Mouse (Mus musculus) CH12.LX (cell line): ENCODE results near the gene Rnase12. TPM values are rescaled to one million over a fixed set of nuclear protein-coding genes. Genes with fewer than 3 reads are reported as not detected.

ENCODE experiments used
- DNase-seq: peaks from one replicate; pipeline ENCODE4 v3.0.0-alpha.2; 2013; ENCODE audit errors: extremely low read depth
- H3K27ac ChIP-seq: 2 replicates; pipeline ENCODE4 v1.5.1; 2012; ENCODE audit warnings: low read depth, mild to moderate bottlenecking, control low read depth, moderate library complexity; ENCODE audit not compliant: insufficient read depth
- H3K27me3 ChIP-seq: replicated peaks from 2 replicates; pipeline ENCODE3; 2012; ENCODE audit warnings: inconsistent platforms
- H3K36me3 ChIP-seq, 2 experiments: replicated peaks in 1 of 2; 2 replicates each; pipeline versions ENCODE3 to v1.6.1; 2012; ENCODE audit warnings: inconsistent platforms in 1 of 2, low read length in 1 of 2, mild to moderate bottlenecking in 1 of 2, mixed read lengths in 1 of 2, moderate library complexity in 1 of 2; ENCODE audit not compliant: control insufficient read depth in 1 of 2, insufficient read depth in 1 of 2
- H3K4me1 ChIP-seq, 2 experiments: 2 replicates each; pipeline ENCODE4 v1.6.1; 2012; ENCODE audit warnings: inconsistent platforms in 1 of 2, moderate library complexity in 1 of 2; ENCODE audit not compliant: insufficient read depth in 2 of 2, control insufficient read depth in 1 of 2
- H3K4me2 ChIP-seq: 2 replicates; pipeline ENCODE4 v1.6.1; 2012; ENCODE audit warnings: low read depth, mild to moderate bottlenecking, control low read depth; ENCODE audit not compliant: poor library complexity, insufficient read depth, severe bottlenecking
- H3K4me3 ChIP-seq, 3 experiments: fragments of 150-350 bp in 1 of 3; sonication (generic) in 1 of 3; replicated peaks in 1 of 3; 2 replicates each; pipeline versions ENCODE3 to v1.5.1; 2011 to 2012; ENCODE audit warnings: low read depth in 2 of 3, low read length in 2 of 3, mild to moderate bottlenecking in 2 of 3, moderate library complexity in 2 of 3, control low read depth in 1 of 3, improper control_type of control experiment in 1 of 3, inconsistent platforms in 1 of 3, mixed read lengths in 1 of 3; ENCODE audit not compliant: poor library complexity in 1 of 3
- H3K79me2 ChIP-seq: replicated peaks from 2 replicates; pipeline ENCODE4 v1.6.1; 2012; ENCODE audit warnings: mild to moderate bottlenecking, moderate library complexity; ENCODE audit not compliant: control insufficient read depth, poor library complexity, insufficient read depth, severe bottlenecking; ENCODE audit errors: extremely low read depth
- H3K9ac ChIP-seq: 2 replicates; pipeline ENCODE4 v1.6.1; 2012; ENCODE audit warnings: low read depth, mild to moderate bottlenecking, control low read depth, moderate library complexity; ENCODE audit not compliant: insufficient read depth
- H3K9me3 ChIP-seq: replicated peaks from 2 replicates; pipeline ENCODE3; 2012; ENCODE audit warnings: low read length, inconsistent platforms, mixed read lengths
- CHD1 ChIP-seq: IDR thresholded peaks from 2 replicates; pipeline ENCODE4 v1.6.1; 2012; ENCODE audit warnings: low read depth, low read length, improper control_type of control experiment, inconsistent platforms
- EP300 ChIP-seq: IDR thresholded peaks from 2 replicates; pipeline ENCODE4 v1.6.1; 2011; ENCODE audit warnings: low read length, improper control_type of control experiment
- GABPA ChIP-seq: IDR thresholded peaks from 2 replicates; pipeline ENCODE4 v1.6.1; 2012; ENCODE audit warnings: low read depth, low read length, improper control_type of control experiment, inconsistent platforms; ENCODE audit not compliant: insufficient replicate concordance
- HCFC1 ChIP-seq: IDR thresholded peaks from 2 replicates; pipeline ENCODE4 v1.6.1; 2012; ENCODE audit warnings: low read depth, mild to moderate bottlenecking, inconsistent platforms, low read length, improper control_type of control experiment
- MAX ChIP-seq: IDR thresholded peaks from 2 replicates; pipeline ENCODE4 v1.6.1; 2011; ENCODE audit warnings: low read length, improper control_type of control experiment
- MYC ChIP-seq: IDR thresholded peaks from 2 replicates; pipeline ENCODE4 v1.6.1; 2011; ENCODE audit warnings: low read depth, mild to moderate bottlenecking, improper control_type of control experiment, low read length
- NRF1 ChIP-seq: IDR thresholded peaks from 2 replicates; pipeline ENCODE4 v1.6.1; 2014; ENCODE audit warnings: low read depth, mild to moderate bottlenecking, inconsistent platforms, low read length, improper control_type of control experiment, moderate library complexity
- POLR2A ChIP-seq: IDR thresholded peaks from 2 replicates; pipeline ENCODE4 v1.6.1; 2011; ENCODE audit warnings: low read depth, mild to moderate bottlenecking, improper control_type of control experiment, low read length
- POLR2AphosphoS2 ChIP-seq: IDR thresholded peaks from 2 replicates; pipeline ENCODE4 v1.6.1; 2011; ENCODE audit warnings: low read depth, low read length, improper control_type of control experiment
- RCOR1 ChIP-seq: conservative IDR thresholded peaks from 2 replicates; pipeline ENCODE4 v1.6.1; 2012; ENCODE audit warnings: low read depth, mild to moderate bottlenecking, inconsistent platforms, low read length, improper control_type of control experiment
- SIN3A ChIP-seq: IDR thresholded peaks from 2 replicates; pipeline ENCODE4 v1.6.1; 2012; ENCODE audit warnings: low read length, improper control_type of control experiment, inconsistent platforms
- USF1 ChIP-seq: IDR thresholded peaks from 2 replicates; pipeline ENCODE4 v1.6.1; 2014; ENCODE audit warnings: low read depth, mild to moderate bottlenecking, inconsistent platforms, low read length, improper control_type of control experiment
- USF2 ChIP-seq: conservative IDR thresholded peaks from 2 replicates; pipeline ENCODE4 v1.6.1; 2011; ENCODE audit warnings: low read depth, low read length, improper control_type of control experiment
- ZC3H11A ChIP-seq: IDR thresholded peaks from 2 replicates; pipeline ENCODE4 v1.6.1; 2012; ENCODE audit warnings: low read depth, mild to moderate bottlenecking, inconsistent platforms, low read length, improper control_type of control experiment
- ZMIZ1 ChIP-seq: IDR thresholded peaks from 2 replicates; pipeline ENCODE4 v1.6.1; 2012; ENCODE audit warnings: low read depth, mild to moderate bottlenecking, inconsistent platforms, low read length, improper control_type of control experiment
- dilution Hi-C: fragments of 300-500 bp; cut with MboI; formaldehyde crosslinking; loops from 2 replicates; pipeline ENCODE4 v1.14.3; 2020; ENCODE audit warnings: low sequenced_read_pairs; ENCODE audit not compliant: extremely low pct_unique_long_range_greater_than_20kb, extremely low pct_ligation_motif_present
- in situ Hi-C: fragments of 300-500 bp; cut with MboI; formaldehyde crosslinking; loops from 3 replicates; pipeline ENCODE4 v1.14.3; 2019; ENCODE audit warnings: low sequenced_read_pairs, low pct_ligation_motif_present, low pct_unique_long_range_greater_than_20kb, mixed read lengths
- polyA plus RNA-seq: library from polyadenylated mRNA; unstranded; fragments of >175 nt; gene quantifications from 2 replicates; pipeline ENCODE4 v1.2.1, GENCODE M21; 2012; ENCODE audit warnings: low read depth; ENCODE audit not compliant: insufficient read length
- total RNA-seq, 2 experiments: library from RNA; depleted of rRNA; stranded (reverse); fragments of 300-350 nt in 1 of 2; fragments of >200 nt in 1 of 2; gene quantifications; 2 replicates each; pipeline ENCODE4 v1.2.3; 2012 to 2014

Gene Rnase12
- total and polyA plus RNA-seq, 3 experiments: 0.38 TPM; not detected in 2

- Histone ChIP-seq H3K27ac (no peak overlapping the region), H3K79me2 (no peaks in the 10 kb centered on the region), H3K4me1 (peaks cover 6 to 17% of the 10 kb centered on the region in 2 experiments), H3K27me3 (no peaks in the 10 kb centered on the region), H3K36me3 (no peaks in the 10 kb centered on the region), H3K4me3 (no peak overlapping the region), H3K9me3 (no peaks in the 10 kb centered on the region), H3K4me2 (no peak overlapping the region), H3K9ac (no peak overlapping the region)
- in situ Hi-C loops (no loop called here), dilution Hi-C loops (no loop called here)
- DNase-seq: no peak
- TF ChIP-seq NRF1 (no peak), ZMIZ1 (no peak), EP300 (no peak), MAX (no peak), SIN3A (no peak), USF1 (no peak), POLR2A (no peak), MYC (no peak)
Observed at GRCm38 (mm10) chr14:51053176-51053575, 4.3 kb downstream of the Rnase12 start.

DNA sequence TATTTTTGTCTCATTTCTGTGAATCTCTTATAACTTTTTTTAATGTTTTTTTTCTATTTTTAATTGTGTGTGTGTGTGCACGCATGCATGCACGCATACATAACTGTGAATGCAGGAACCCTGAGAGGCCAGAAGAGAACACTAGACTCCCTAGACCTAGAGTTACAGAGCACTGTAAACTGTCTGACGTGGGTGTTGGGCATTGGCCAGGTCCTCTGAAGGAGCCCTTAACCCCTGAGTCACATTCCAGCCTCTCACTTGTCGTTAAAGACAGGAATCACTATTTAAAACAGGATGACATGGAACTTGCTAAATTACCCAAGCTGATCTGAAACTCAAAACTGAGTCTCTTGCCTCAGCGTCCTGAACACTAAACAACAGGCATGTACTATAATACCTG, 5.5 kb downstream of the Rnase12 start:
- H3K27ac ChIP-seq: no peak overlapping the region
- no peaks in the 10 kb centered on the region for H3K36me3 ChIP-seq
- H3K4me3 ChIP-seq: no peak overlapping the region
- no peaks in the 10 kb centered on the region for H3K9me3 ChIP-seq
- no peak overlapping the region for H3K4me2 ChIP-seq
- peaks cover 7 to 18% of the 10 kb centered on the region in 2 experiments for H3K4me1 ChIP-seq
- in situ Hi-C loops: no loop called here
- dilution Hi-C loops: no loop called here
- TF ChIP-seq RCOR1 (no peak), HCFC1 (no peak), POLR2AphosphoS2 (no peak), CHD1 (no peak), GABPA (no peak), EP300 (no peak), USF2 (no peak), ZC3H11A (no peak)
- no peak for DNase-seq
- no peaks in the 10 kb centered on the region for H3K27me3 ChIP-seq
- no peaks in the 10 kb centered on the region for H3K79me2 ChIP-seq
- no peak overlapping the region for H3K9ac ChIP-seq

GRCm38 (mm10) chr14:51050063-51050462, 7.4 kb downstream of the Rnase12 start, which contains the start of gene Rnase11:
Gene Rnase11, minus strand, starts transcription at chr14:51050163.
- H3K36me3 ChIP-seq: no peaks in the 10 kb centered on the region
- in situ Hi-C loops (no loop called here), dilution Hi-C loops (no loop called here)
- H3K9ac ChIP-seq: no peak within 1 kb of the TSS
- H3K9me3 ChIP-seq: no peaks in the 10 kb centered on the region
- H3K27me3 ChIP-seq: no peaks in the 10 kb centered on the region
- H3K4me2 ChIP-seq: no peak within 1 kb of the TSS
- no peak for TF ChIP-seq EP300
- H3K4me3 ChIP-seq: no peak within 1 kb of the TSS
- peaks cover 7 to 22% of the 10 kb centered on the region in 2 experiments for H3K4me1 ChIP-seq
- H3K79me2 ChIP-seq: no peaks in the 10 kb centered on the region
- no peak for DNase-seq
- H3K27ac ChIP-seq: no peak within 1 kb of the TSS
